Mouse (Mus musculus): ENCODE data around the gene Abca7.

Gene Abca7

DNA sequence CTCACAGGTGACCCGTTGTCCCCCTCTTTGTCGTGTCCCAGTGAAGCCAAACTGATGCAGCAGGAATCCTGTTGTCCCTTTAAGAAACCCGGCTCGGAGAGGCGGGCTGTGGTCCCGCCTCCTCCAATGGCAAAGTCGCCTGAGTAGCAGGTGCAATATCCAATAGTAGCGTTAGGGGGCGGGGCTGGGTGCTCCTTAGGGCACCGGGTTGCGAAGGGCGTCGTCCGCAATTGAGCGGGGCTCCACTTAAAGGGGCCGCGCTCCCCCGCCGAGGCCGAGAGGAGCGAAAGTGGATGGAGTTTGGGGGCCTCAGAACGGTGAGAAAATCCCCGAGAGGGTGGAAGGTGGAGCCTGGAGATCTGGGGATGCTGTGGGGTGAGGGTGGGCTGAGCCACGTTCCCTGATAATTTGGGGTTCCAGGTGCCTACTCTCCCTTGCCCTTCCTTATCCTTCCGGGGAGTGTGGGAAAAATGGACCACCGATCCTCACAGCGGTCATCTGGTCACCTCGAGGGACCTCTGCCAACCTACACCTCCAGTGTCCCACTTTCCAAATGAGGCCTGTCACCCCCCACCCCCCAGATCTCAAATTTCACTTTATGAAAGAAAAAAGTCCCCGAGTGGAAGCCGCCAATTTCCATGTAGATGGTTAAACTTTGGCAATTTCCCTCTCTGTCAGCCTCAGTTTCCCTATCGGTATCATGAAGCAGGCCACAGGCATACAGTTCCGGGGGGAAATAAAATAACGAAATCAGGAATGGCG is at the start of gene Abca7:
TSS of gene Abca7 (plus strand) at position 223 of the 762 bp plus-strand sequence.
- in situ Hi-C loops (cut with MseI, MboI): no loop called here

DNA sequence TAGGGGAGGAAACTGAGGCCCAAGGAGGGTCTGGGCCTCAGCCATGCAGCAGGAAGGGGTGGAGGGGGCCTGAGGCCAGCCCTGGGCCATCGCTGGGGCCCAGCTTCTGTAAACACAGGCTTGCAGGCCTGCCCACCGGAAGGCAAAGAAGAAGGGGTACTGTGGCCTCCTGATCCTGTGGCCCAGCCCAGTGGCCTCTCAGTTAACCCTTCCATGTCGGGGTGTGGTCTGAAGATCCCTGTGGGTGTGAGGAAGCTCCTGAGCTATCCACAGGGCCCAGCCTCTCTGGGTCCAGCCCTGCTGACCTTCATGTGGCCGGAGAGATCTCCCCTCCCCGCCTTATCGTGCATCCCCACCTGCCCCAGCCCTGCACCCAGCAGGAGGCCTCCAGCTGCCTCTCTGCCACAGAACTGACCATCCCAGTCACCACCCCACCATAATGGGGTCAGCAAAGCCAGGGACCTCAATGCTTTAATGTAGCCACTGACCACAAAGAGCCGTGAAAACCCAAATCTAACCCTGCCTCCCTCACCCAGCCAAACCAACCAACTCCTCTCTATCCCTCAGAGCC is 49.5 kb upstream of the Abca7 start:
- in situ Hi-C loops (cut with MseI, MboI): no loop called here

- in situ Hi-C loops (cut with MseI, MboI): no loop called here
Observed at GRCm38 (mm10) chr10:79947502-79947901, 48.8 kb upstream of the Abca7 start.

GRCm38 (mm10) chr10:79949873-79950272 is 46.4 kb upstream of the Abca7 start:
- in situ Hi-C loops (cut with MseI, MboI): loop anchor here in 1 of 2 experiments (10.0 kb wide), 1 partner anchor 65 kb away; the partner anchor contains the start of gene Elane

- in situ Hi-C loops (cut with MseI, MboI): loop anchor here in 1 of 2 experiments (10.0 kb wide), 1 partner anchor 66 kb away; the partner anchor contains the start of gene Elane
Observed at GRCm38 (mm10) chr10:79950661-79951060, 45.6 kb upstream of the Abca7 start.

- in situ Hi-C loops (cut with MseI, MboI): loop anchor here in 1 of 2 experiments (10.0 kb wide), 1 partner anchor 69 kb away; the partner anchor contains the start of gene Elane
Observed at GRCm38 (mm10) chr10:79953946-79954345, 42.3 kb upstream of the Abca7 start.

DNA sequence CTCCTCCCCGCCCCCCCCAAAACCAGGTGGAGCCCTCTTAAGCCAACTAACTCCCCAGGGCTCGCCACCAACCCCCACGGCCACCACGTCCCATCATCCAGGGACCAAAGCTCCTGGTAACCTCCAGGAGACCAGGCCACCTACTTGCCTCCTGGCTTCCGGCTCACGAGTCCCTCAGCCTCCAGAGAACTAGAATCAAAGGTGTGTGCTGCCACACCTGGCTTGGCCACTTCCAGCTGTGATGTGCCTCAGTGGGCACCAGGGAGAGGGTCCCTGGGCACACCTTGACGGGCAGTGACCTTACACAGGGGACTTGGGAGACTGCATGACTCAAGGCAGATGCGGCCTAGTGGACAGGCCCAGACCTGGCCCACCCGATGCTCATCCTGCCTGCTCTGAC is 40.6 kb upstream of the Abca7 start:
- in situ Hi-C loops (cut with MseI, MboI): loop anchor here in 1 of 2 experiments (10.0 kb wide), 1 partner anchor 71 kb away; the partner anchor contains the start of gene Elane

DNA sequence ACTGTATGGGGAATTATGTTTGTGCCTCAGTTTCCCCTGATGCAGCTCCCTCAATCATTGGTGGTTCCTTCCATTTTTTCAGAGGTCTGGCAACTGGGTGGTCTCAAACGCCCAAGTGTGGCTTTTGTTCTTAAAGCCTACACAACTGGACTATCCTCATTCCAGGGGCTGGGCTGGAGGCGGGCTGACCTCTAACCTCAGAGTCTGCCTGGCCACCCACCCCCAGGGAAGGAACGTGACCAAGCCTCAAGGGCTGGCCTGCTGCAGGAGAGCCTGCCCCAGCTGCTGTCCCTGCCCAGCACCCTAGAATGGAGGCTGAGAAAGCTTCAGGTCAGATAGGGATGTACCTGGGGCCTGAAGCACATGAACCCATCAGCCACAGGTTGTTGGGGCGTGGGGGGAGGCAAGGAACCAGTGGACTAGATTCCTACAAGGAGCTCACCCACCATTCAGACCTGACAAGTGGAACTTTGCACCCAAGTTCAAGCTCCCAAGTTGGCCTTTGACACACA is 39.6 kb upstream of the Abca7 start:
- in situ Hi-C loops (cut with MseI, MboI): loop anchor here in 1 of 2 experiments (10.0 kb wide), 1 partner anchor 72 kb away; the partner anchor contains the start of gene Elane

DNA sequence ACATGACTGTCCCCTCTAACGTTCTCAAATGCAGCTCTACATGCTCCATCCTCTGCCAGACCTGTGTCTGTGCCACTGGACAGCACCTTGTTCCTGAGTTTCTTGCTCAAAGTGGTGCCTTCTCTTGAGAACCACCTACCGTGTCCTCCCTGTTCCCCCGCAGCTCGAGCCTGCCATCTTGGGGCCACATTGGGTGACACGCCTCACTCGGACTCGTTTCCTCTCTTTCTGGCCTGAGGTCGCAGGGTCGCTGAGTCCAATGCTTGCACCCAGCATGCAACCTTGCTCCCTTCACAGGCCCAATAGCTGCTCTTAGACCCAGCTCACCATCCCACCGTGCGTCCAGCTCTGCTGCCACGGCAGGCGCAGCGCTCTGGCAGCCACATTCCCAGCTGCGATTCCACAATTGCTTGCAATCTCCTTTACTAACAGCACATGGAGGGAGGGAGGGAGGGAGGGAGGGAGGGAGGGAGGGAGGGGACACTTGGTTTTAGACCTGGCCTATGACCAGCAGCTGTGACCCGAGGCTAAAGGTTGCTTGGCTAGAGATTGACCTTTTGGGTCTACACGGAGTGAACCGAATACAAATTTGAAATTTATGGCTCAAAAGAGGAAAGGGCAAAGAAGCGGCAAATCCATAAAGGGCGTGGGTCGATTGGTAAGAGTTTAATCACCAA is 38.0 kb upstream of the Abca7 start:
- in situ Hi-C loops (cut with MseI, MboI): loop anchor here in 1 of 2 experiments (10.0 kb wide), 1 partner anchor 73 kb away; the partner anchor contains the start of gene Elane

- in situ Hi-C loops (cut with MseI, MboI): loop anchor here in 1 of 2 experiments (10.0 kb wide), 1 partner anchor 75 kb away; the partner anchor contains the start of gene Elane
Observed at GRCm38 (mm10) chr10:79959412-79959811, 36.9 kb upstream of the Abca7 start.

DNA sequence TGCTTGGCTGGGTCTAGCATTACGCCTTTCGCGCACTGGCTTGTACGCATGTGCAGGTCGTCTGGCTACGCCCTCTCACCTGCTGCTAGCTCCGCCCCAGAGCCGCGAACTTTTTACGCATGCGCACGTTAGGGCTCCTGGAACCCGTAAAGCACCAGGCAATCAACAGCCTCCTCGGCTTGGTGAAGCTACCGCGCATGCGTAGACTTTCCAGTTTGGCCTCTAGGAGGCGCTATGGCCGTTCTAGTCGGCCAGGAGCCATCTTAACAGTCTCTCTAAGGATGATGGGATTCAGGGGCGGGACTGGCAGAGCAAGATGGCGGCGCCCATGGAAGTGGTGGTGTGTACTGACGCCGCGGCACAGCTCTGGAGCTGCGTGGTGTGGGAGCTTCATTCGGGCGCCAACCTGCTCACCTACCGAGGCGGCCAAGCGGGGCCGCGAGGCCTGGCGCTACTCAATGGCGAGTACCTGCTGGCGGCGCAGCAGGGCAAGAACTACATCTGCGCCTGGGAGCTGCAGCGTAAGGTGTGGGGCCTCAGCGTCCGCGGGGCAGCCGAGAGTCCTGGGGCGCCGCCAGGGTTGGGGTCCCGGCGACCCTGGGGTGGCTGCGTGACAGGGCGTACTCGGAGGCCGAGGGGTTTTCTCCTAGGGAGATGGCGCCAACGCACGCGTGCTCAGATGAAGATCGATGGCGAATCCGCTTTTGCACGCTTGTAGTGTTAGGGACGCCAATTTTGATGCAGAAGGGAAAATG is 36.3 kb upstream of the Abca7 start, which contains the start of gene Wdr18:
TSS of gene Wdr18 (plus strand) at position 306 of the 755 bp plus-strand sequence.
- in situ Hi-C loops (cut with MseI, MboI): loop anchor here in 1 of 2 experiments (10.0 kb wide), 1 partner anchor 75 kb away; the partner anchor contains the start of gene Elane

DNA sequence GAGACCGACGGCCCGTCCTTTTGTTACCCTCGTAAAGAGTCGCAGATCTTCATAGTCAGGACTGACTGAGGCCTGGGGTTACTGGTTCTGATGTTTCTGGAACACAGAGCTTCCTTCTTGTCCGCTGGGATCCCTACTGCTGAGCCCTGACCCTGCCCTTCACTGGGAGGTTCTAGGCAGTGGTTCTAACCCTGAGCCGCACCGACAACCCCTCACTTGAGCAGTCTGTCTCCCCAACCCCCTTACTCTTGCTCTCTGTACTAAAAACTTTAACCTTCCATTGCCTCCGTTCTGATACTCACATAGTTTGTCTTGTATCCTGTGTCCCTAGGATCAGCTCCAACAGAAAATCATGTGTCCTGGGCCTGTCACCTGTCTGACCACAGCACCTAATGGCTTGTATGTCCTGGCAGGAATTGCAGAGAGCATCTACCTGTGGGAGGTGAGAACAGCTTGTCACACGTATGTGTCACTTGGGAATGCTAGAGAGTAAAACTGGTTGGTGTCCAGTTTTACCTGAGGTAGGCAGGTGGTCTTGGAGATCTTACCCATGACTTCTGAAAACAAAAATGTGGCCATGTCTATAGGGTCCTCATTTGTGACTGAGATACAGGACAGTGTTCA is 35.5 kb upstream of the Abca7 start:
- in situ Hi-C loops (cut with MseI, MboI): no loop called here

DNA sequence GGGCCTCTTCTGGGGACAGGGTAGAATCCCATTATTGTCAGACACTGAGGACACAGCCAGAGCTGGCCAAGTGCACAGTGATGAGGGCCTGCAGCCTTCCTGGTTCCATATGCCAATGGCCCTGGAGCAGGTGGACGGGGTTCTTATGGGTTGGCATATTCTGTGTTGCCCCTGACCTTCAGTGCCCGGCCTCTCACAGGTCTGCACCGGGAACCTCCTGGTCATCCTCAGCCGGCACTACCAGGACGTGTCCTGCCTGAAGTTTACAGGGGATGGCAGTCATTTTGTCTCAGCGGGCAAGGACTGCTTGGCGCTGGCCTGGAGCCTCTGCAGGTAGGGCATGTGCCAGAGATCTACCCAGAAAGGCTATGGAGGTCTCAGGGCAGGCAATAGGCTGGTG is 31.6 kb upstream of the Abca7 start:
- in situ Hi-C loops (cut with MseI, MboI): no loop called here

GRCm38 (mm10) chr10:79965325-79965724 is 31.0 kb upstream of the Abca7 start:
- in situ Hi-C loops (cut with MseI, MboI): no loop called here

GRCm38 (mm10) chr10:79966886-79967400 is 29.4 kb upstream of the Abca7 start:
- in situ Hi-C loops (cut with MseI, MboI): no loop called here

GRCm38 (mm10) chr10:79968181-79968580 is 28.1 kb upstream of the Abca7 start:
- in situ Hi-C loops (cut with MseI, MboI): no loop called here

- in situ Hi-C loops (cut with MseI, MboI): no loop called here
Observed at GRCm38 (mm10) chr10:79969124-79969568, 27.1 kb upstream of the Abca7 start.

DNA sequence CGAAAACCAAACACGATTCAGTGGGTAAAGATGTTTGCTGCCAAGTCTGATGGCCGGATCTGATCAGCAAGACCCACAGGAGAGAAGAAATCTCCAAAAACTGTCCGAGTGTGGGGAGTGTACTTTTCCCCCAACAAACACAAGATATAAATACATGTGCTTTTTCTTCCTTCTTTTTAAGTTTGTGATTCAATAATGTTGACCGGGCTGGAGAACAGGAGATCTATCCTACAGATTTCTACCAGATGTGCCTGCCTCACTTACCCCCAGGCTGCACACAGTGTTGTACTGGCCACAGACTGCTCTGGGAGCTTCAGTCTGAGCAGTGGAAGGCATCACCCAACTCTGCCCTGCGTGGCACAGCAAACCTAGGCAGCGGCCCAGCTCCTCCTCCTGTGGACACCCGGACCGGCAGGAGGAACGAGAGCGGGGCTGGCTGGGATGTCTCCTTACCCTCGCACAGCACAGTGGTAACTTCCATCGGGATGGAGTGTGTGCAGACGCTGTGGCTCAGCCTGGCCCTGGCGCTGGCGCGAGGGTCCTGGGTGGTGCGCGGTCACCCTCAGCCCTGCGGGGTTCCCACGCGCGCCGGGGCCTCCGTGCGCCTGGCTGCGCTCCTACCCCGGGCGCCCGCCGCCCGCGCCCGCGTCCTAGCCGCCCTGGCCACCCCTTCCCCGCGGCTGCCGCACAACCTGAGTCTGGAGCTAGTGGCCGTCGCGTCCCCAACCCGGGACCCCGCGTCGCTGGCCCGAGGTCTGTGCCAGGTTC is 25.7 kb upstream of the Abca7 start, which contains the start of gene Grin3b:
TSS of gene Grin3b (plus strand) at position 301 of the 768 bp plus-strand sequence.
- in situ Hi-C loops (cut with MseI, MboI): no loop called here

DNA sequence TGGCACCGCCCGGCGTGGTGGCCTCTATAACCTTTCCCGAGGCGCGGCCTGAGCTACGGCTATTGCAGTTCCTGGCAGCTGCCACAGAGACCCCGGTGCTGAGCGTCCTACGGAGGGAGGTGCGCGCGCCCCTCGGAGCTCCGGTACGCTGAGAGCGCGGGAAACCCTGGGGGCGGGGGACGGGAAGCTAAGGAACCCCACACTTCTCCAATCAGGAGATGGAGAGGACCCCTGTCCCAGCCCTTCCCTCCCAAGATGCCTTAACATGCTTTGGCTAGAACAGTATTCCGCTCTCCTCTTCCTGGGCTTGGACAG is 25.2 kb upstream of the Abca7 start:
- in situ Hi-C loops (cut with MseI, MboI): no loop called here
